ENCODE assay signal across 13 mouse cellular contexts in the genomic region with DNA sequence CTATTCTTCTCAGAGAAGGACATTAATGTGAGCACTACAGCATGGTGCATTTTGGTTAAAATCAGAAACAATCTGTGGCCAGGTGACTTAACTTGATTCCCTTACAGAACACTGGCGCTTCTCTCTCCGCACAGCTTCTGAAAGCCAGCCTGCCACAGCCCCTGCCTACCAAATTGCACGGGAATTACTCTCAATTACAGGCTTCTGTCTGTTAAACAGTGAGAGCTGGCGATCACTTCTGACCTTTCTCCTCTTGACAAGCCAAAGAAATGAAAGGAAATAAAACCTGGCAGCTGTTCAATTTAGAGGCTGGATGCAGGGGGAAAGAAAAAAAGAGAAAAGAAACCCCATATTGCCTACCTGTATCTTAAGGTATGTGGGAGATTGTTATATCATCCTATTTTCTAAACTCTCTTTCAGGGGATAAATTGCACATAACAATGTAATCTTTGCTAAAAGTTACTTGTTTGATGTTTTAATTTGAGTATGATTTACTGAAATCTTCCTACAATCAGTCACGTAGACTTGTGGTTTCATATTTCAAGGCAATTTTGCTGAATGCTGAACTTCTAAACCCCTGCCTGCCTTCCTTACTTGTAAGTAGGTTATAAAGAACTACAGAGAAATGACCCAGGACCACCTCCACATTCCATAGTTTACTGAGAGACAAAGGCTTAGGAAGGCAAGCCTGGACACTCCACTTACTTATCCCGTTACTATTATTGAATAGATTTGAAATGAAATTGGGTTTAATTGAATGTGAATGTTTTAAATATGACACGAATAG.
DNase-seq lines count a peak whose midpoint lies in the region; ATAC-seq and TF ChIP-seq lines count a peak whose summit lies in the region.
"Had no signal": no experiment of that assay in that cellular context is flagged by ENCODE, and none has a peak within 500 bp of the region (broad histone marks: within the 10 kb centered on the region; RNA-seq: fewer than 3 reads in every experiment).

No protein-coding gene starts in this region.

- no peak for TF ChIP-seq CTCF in hindbrain, postnatal 0 days (IDR thresholded peaks at IDR 0.05; ENCODE audit: low read depth)

- no peaks in the 10 kb centered on the region for H3K4me1 ChIP-seq in hindbrain, postnatal 0 days (ENCODE audit: insufficient read depth, low read length)
- H3K4me1 ChIP-seq in hindbrain, embryonic 13.5 days (replicated peaks), result 0 out of 2 replicates have a peak, but pooled peaks cover 3% of the 10 kb centered on the region
- peaks cover 7% of the 10 kb centered on the region for H3K4me1 ChIP-seq in embryonic facial prominence, embryonic 13.5 days
- H3K4me1 ChIP-seq: midbrain, embryonic 12.5 days had no signal

- H3K9me3 ChIP-seq in hindbrain, postnatal 0 days (ENCODE audit: low read length), result no peaks in the 10 kb centered on the region
- H3K9me3 ChIP-seq in hindbrain, embryonic 13.5 days, result no peaks in the 10 kb centered on the region
- H3K9me3 ChIP-seq in embryonic facial prominence, embryonic 13.5 days, result no peaks in the 10 kb centered on the region
- H3K9me3 ChIP-seq: midbrain, embryonic 12.5 days had no signal

- H3K27ac ChIP-seq in hindbrain, postnatal 0 days, result no peak overlapping the region
- no peak overlapping the region; the same call in 1 of the 2 replicates for H3K27ac ChIP-seq in hindbrain, embryonic 13.5 days
- H3K27ac ChIP-seq in embryonic facial prominence, embryonic 13.5 days, result no peak overlapping the region
- H3K27ac ChIP-seq: midbrain, embryonic 12.5 days had no signal

- no peaks in the 10 kb centered on the region for H3K27me3 ChIP-seq in hindbrain, postnatal 0 days (ENCODE audit: insufficient read depth, low read length)
- no peaks in the 10 kb centered on the region for H3K27me3 ChIP-seq in hindbrain, embryonic 13.5 days
- no peaks in the 10 kb centered on the region for H3K27me3 ChIP-seq in embryonic facial prominence, embryonic 13.5 days
- H3K27me3 ChIP-seq: midbrain, embryonic 12.5 days had no signal

- no peaks in the 10 kb centered on the region for H3K36me3 ChIP-seq in hindbrain, postnatal 0 days (ENCODE audit: insufficient read depth, low read length)
- no peaks in the 10 kb centered on the region for H3K36me3 ChIP-seq in hindbrain, embryonic 13.5 days
- H3K36me3 ChIP-seq in embryonic facial prominence, embryonic 13.5 days, result no peaks in the 10 kb centered on the region
- H3K36me3 ChIP-seq: midbrain, embryonic 12.5 days had no signal

- H3K4me3 ChIP-seq in hindbrain, postnatal 0 days (ENCODE audit: low read length), result no peak overlapping the region
- H3K4me3 ChIP-seq in hindbrain, embryonic 13.5 days, result no peak overlapping the region
- H3K4me3 ChIP-seq in embryonic facial prominence, embryonic 13.5 days, result no peak overlapping the region
- H3K4me3 ChIP-seq: erythroblast, embryonic 14.5 days; midbrain, embryonic 12.5 days had no signal

- WGBS in hindbrain, postnatal 0 days, result 34% methylated on average over 7 of the region's 7 CpGs
- WGBS in hindbrain, embryonic 13.5 days, result 28% methylated on average over 7 of the region's 7 CpGs
- WGBS in embryonic facial prominence, embryonic 13.5 days, result 7% methylated on average over 7 of the region's 7 CpGs

- ATAC-seq in hindbrain, postnatal 0 days, result no peak
- no peak for ATAC-seq in hindbrain, embryonic 13.5 days (ENCODE audit: low FRiP score)
- no peak for ATAC-seq in embryonic facial prominence, embryonic 13.5 days (ENCODE audit: insufficient number of reproducible peaks, insufficient read depth, low FRiP score, low TSS enrichment, low read depth)
- ATAC-seq: liver, postnatal 0 days had no signal

- peak; percentile 38 for DNase-seq in hindbrain, postnatal 0 days (ENCODE audit: low spot score)
- DNase-seq in right cerebral cortex, postnatal 4 days, result peak; percentile 6
- DNase-seq in right cerebral cortex, postnatal 36 days (ENCODE audit: low spot score in 2 of 2), result no peak
- peak; percentile 5 for DNase-seq in retina, postnatal 1 day
- DNase-seq in left cerebral cortex, adult 9 months (ENCODE audit: low spot score in 2 of 2), result no peak
- no peak for DNase-seq in cerebellum, postnatal 25 days
- DNase-seq: heart, postnatal 14 days; kidney, adult 11 months; liver, postnatal 0 days had no signal

- no peak overlapping the region for H3K4me2 ChIP-seq in hindbrain, postnatal 0 days (ENCODE audit: low read depth, low read length)
- no peak overlapping the region for H3K4me2 ChIP-seq in hindbrain, embryonic 13.5 days
- 0 out of 2 replicates have a peak overlapping the region, but pooled peaks have one; percentile 9 for H3K4me2 ChIP-seq in embryonic facial prominence, embryonic 13.5 days
- H3K4me2 ChIP-seq: midbrain, embryonic 12.5 days had no signal

- no peak overlapping the region for H3K9ac ChIP-seq in hindbrain, postnatal 0 days (replicated peaks; ENCODE audit: low read length)
- no peak overlapping the region for H3K9ac ChIP-seq in hindbrain, embryonic 13.5 days
- no peak overlapping the region for H3K9ac ChIP-seq in embryonic facial prominence, embryonic 13.5 days
- H3K9ac ChIP-seq: liver, postnatal 0 days; midbrain, embryonic 12.5 days had no signal

Comparison
In these comparisons a context has a peak if more than half of its experiments do, and no peak if none do; other contexts are left out.
1. DNase-seq: peak in hindbrain, postnatal 0 days (single experiment), right cerebral cortex, postnatal 4 days (single experiment) and retina, postnatal 1 day (single experiment); none in right cerebral cortex, postnatal 36 days (0 of 2), left cerebral cortex, adult 9 months (0 of 2) and cerebellum, postnatal 25 days (0 of 2).